In genomic region chr7:130646762-130647139, GRCm38 (mm10) we compare ENCODE assay signal across 8 mouse cellular contexts.
DNase-seq lines count a peak whose midpoint lies in the region; ATAC-seq lines count a peak whose summit lies in the region.

No protein-coding gene starts in this region.

- H3K9ac ChIP-seq in forebrain, embryonic 11.5 days (ENCODE audit: low read length) = peak overlapping the region; percentile 86
- peak overlapping the region; percentile 83 for H3K9ac ChIP-seq in limb, embryonic 12.5 days (replicated peaks)
- peak overlapping the region; percentile 67 for H3K9ac ChIP-seq in midbrain, embryonic 13.5 days (replicated peaks)
- H3K9ac ChIP-seq in stomach, embryonic 15.5 days = peak overlapping the region; percentile 77

- H3K9me3 ChIP-seq in forebrain, embryonic 11.5 days (ENCODE audit: control insufficient read depth, low read length) = no peaks in the 10 kb centered on the region
- H3K9me3 ChIP-seq in limb, embryonic 12.5 days = no peaks in the 10 kb centered on the region
- H3K9me3 ChIP-seq in midbrain, embryonic 13.5 days = no peaks in the 10 kb centered on the region
- H3K9me3 ChIP-seq in stomach, embryonic 15.5 days = no peaks in the 10 kb centered on the region

- intact Hi-C loops in heart, postnatal 36 days (cut with DNase I) = loop anchor here (2.0 kb wide), 1 partner anchor 24 kb away; no protein-coding TSS in a partner anchor

- peak; percentile 83 for ATAC-seq in forebrain, embryonic 11.5 days (replicated peaks; ENCODE audit: low FRiP score)
- peak; percentile 70 for ATAC-seq in limb, embryonic 12.5 days (ENCODE audit: insufficient number of reproducible peaks, insufficient read depth, low FRiP score, low TSS enrichment, low read depth)
- ATAC-seq in midbrain, embryonic 13.5 days = peak; percentile 70
- ATAC-seq in stomach, embryonic 15.5 days (ENCODE audit: insufficient read depth, low FRiP score, low read depth) = peak; percentile 72

- H3K36me3 ChIP-seq in forebrain, embryonic 11.5 days (ENCODE audit: control insufficient read depth, insufficient read depth, low read length) = no peaks in the 10 kb centered on the region
- H3K36me3 ChIP-seq in limb, embryonic 12.5 days = no peaks in the 10 kb centered on the region
- H3K36me3 ChIP-seq in midbrain, embryonic 13.5 days = no peaks in the 10 kb centered on the region
- no peaks in the 10 kb centered on the region for H3K36me3 ChIP-seq in stomach, embryonic 15.5 days

- peaks cover 9% of the 10 kb centered on the region; the same call in 1 of the 2 replicates for H3K4me1 ChIP-seq in forebrain, embryonic 11.5 days (replicated peaks; ENCODE audit: control insufficient read depth, insufficient read depth, low read length)
- H3K4me1 ChIP-seq in limb, embryonic 12.5 days (replicated peaks) = peaks cover 27% of the 10 kb centered on the region
- H3K4me1 ChIP-seq in midbrain, embryonic 13.5 days (replicated peaks) = peaks cover 51% of the 10 kb centered on the region
- peaks cover 11% of the 10 kb centered on the region for H3K4me1 ChIP-seq in stomach, embryonic 15.5 days

- peak overlapping the region; percentile 93 for H3K4me2 ChIP-seq in forebrain, embryonic 11.5 days (ENCODE audit: low read depth, low read length, severe bottlenecking)
- peak overlapping the region; percentile 89 for H3K4me2 ChIP-seq in limb, embryonic 12.5 days
- H3K4me2 ChIP-seq in midbrain, embryonic 13.5 days (replicated peaks) = peak overlapping the region; percentile 89
- H3K4me2 ChIP-seq in stomach, embryonic 15.5 days = peak overlapping the region; percentile 90

- peak overlapping the region; percentile 56 for H3K4me3 ChIP-seq in forebrain, embryonic 11.5 days (ENCODE audit: low read depth, low read length)
- peak overlapping the region; percentile 66 for H3K4me3 ChIP-seq in limb, embryonic 12.5 days (replicated peaks)
- peak overlapping the region; percentile 54 for H3K4me3 ChIP-seq in midbrain, embryonic 13.5 days (replicated peaks)
- peak overlapping the region; percentile 57 for H3K4me3 ChIP-seq in stomach, embryonic 15.5 days (replicated peaks)

- H3K27ac ChIP-seq in forebrain, embryonic 11.5 days (ENCODE audit: low read depth, low read length) = peak overlapping the region; percentile 70
- H3K27ac ChIP-seq in limb, embryonic 12.5 days = peak overlapping the region; percentile 95
- peak overlapping the region; percentile 54; the same call in 1 of the 2 replicates for H3K27ac ChIP-seq in midbrain, embryonic 13.5 days
- H3K27ac ChIP-seq in stomach, embryonic 15.5 days = peak overlapping the region; percentile 96

- H3K27me3 ChIP-seq in forebrain, embryonic 11.5 days (ENCODE audit: control insufficient read depth, insufficient read depth, low read length) = no peaks in the 10 kb centered on the region
- no peaks in the 10 kb centered on the region for H3K27me3 ChIP-seq in limb, embryonic 12.5 days
- H3K27me3 ChIP-seq in midbrain, embryonic 13.5 days = 0 out of 2 replicates have a peak, but pooled peaks cover 5% of the 10 kb centered on the region
- no peaks in the 10 kb centered on the region for H3K27me3 ChIP-seq in stomach, embryonic 15.5 days (replicated peaks)

- WGBS in forebrain, embryonic 11.5 days = under 1% methylated on average over 18 of the region's 18 CpGs
- under 1% methylated on average over 18 of the region's 18 CpGs for WGBS in limb, embryonic 12.5 days
- under 1% methylated on average over 18 of the region's 18 CpGs for WGBS in midbrain, embryonic 13.5 days
- under 1% methylated on average over 17 of the region's 18 CpGs for WGBS in stomach, embryonic 15.5 days

- DNase-seq in B cell, adult 2 months = peak; percentile 56 to 66
- DNase-seq in adrenal gland, adult (ENCODE audit: inconsistent age in 2 of 2, low spot score in 1 of 2) = peak; percentile 88 to 93
- peak; percentile 84 for DNase-seq in forebrain, embryonic 11.5 days (ENCODE audit: low spot score)
- peak; percentile 81 to 82 for DNase-seq in heart, postnatal 36 days
- no peak for DNase-seq in right cerebral cortex, postnatal 4 days
